In genomic region chr7:29462178-29462577, GRCm38 (mm10) we compare ENCODE assay signal across 15 mouse cellular contexts. TPM values are rescaled to one million over a fixed set of nuclear protein-coding genes. Genes with fewer than 3 reads are reported as not detected.
DNase-seq lines count a peak whose midpoint lies in the region; ATAC-seq and TF ChIP-seq lines count a peak whose summit lies in the region.
"Had no signal": no experiment of that assay in that cellular context is flagged by ENCODE, and none has a peak within 500 bp of the region (broad histone marks: within the 10 kb centered on the region; RNA-seq: fewer than 3 reads in every experiment).

No protein-coding gene starts in this region.

- H3K4me3 ChIP-seq in gastrocnemius, adult 2 months = no peak overlapping the region
- H3K4me3 ChIP-seq in limb, embryonic 10.5 days = no peak overlapping the region
- H3K4me3 ChIP-seq in liver, embryonic 12.5 days = no peak overlapping the region
- H3K4me3 ChIP-seq: heart, embryonic 15.5 days; hindbrain, embryonic 13.5 days; limb, embryonic 15.5 days had no signal

- H3K4me1 ChIP-seq in limb, embryonic 10.5 days = peaks cover 17% of the 10 kb centered on the region
- H3K4me1 ChIP-seq in liver, embryonic 12.5 days = no peaks in the 10 kb centered on the region; the same call in 1 of the 2 replicates

- no peak overlapping the region for H3K9ac ChIP-seq in liver, embryonic 12.5 days
- H3K9ac ChIP-seq: heart, embryonic 15.5 days; hindbrain, embryonic 13.5 days; limb, embryonic 15.5 days had no signal

- no peak overlapping the region for H3K4me2 ChIP-seq in liver, embryonic 12.5 days
- H3K4me2 ChIP-seq: heart, embryonic 15.5 days; hindbrain, embryonic 13.5 days; limb, embryonic 15.5 days; midbrain, embryonic 11.5 days had no signal

- no peaks in the 10 kb centered on the region for H3K27me3 ChIP-seq in limb, embryonic 10.5 days (ENCODE audit: low read depth, poor library complexity, severe bottlenecking)
- no peaks in the 10 kb centered on the region for H3K27me3 ChIP-seq in liver, embryonic 12.5 days (replicated peaks)
- H3K27me3 ChIP-seq: hindbrain, embryonic 13.5 days; limb, embryonic 15.5 days had no signal

- intact Hi-C loops in gastrocnemius, adult 2 months (cut with DNase I) = no loop called here
- intact Hi-C loops in left cerebral cortex, postnatal 14 days (cut with DNase I) = loop anchor here (5.0 kb wide), 1 partner anchor 55 kb away; the partner anchor contains the start of gene Sipa1l3
- intact Hi-C loops in left cerebral cortex, postnatal 4 days (cut with DNase I) = no loop called here

- no peaks in the 10 kb centered on the region for H3K9me3 ChIP-seq in limb, embryonic 10.5 days (replicated peaks)
- no peaks in the 10 kb centered on the region for H3K9me3 ChIP-seq in liver, embryonic 12.5 days (replicated peaks)
- H3K9me3 ChIP-seq: heart, embryonic 15.5 days; hindbrain, embryonic 13.5 days; limb, embryonic 15.5 days had no signal

- WGBS in limb, embryonic 10.5 days = 89% methylated on average over 5 of the region's 5 CpGs
- 79% methylated on average over 5 of the region's 5 CpGs for WGBS in liver, embryonic 12.5 days (ENCODE audit: insufficient replicate concordance)

- no peak for ATAC-seq in liver, embryonic 12.5 days
- ATAC-seq: forebrain, embryonic 14.5 days had no signal

- H3K36me3 ChIP-seq in limb, embryonic 10.5 days = no peaks in the 10 kb centered on the region
- H3K36me3 ChIP-seq in liver, embryonic 12.5 days = no peaks in the 10 kb centered on the region
- H3K36me3 ChIP-seq: heart, embryonic 15.5 days; hindbrain, embryonic 13.5 days; limb, embryonic 15.5 days had no signal

- H3K27ac ChIP-seq in gastrocnemius, adult 2 months = peak overlapping the region; percentile 64
- H3K27ac ChIP-seq in limb, embryonic 10.5 days = peak overlapping the region; percentile 33; the same call in 1 of the 2 replicates
- no peak overlapping the region for H3K27ac ChIP-seq in liver, embryonic 12.5 days

- no peak for TF ChIP-seq CTCF in gastrocnemius, adult 2 months (IDR thresholded peaks at IDR 0.05)

- no peak for DNase-seq in gastrocnemius, adult 2 months
- DNase-seq in gastrocnemius, adult 8-10 months (ENCODE audit: low spot score in 2 of 2) = no peak
- DNase-seq in left cerebral cortex, postnatal 14 days (ENCODE audit: low spot score in 2 of 2) = peak; percentile 40 to 41
- DNase-seq in left cerebral cortex, postnatal 4 days = no peak
- DNase-seq in 3T3-L1 (ENCODE audit: low read depth, low spot score) = peak; percentile 47
- no peak for DNase-seq in limb, embryonic 10.5 days (ENCODE audit: low spot score)
- DNase-seq: adrenal gland, postnatal 36 days; gastrocnemius, postnatal 36 days; kidney, postnatal 10 days had no signal

RNA-seq across cellular contexts. Expression of gene Sipa1l3, which starts 56.3 kb away (rescaled TPM):
- 1 to 10 TPM; 7.0 to 9.2 TPM for total RNA-seq in gastrocnemius, adult 2 months (2021)
- 1 to 10 TPM; 5.3 to 7.0 (median 6.2) TPM for total RNA-seq in gastrocnemius, adult 8-10 months (2022)
- 10 to 100 TPM; 50.1 to 54.8 TPM for total RNA-seq in left cerebral cortex, postnatal 14 days (2021)
- total RNA-seq in left cerebral cortex, postnatal 4 days (2021) = 10 to 100 TPM; 58.2 to 58.4 TPM
- polyA plus RNA-seq in limb, embryonic 10.5 days (2016; fragmentation: Nextera tagmentation; extraction: Ambion mirVana) = 12.6 and 13.4 TPM in 2 replicates
- 4.1 and 4.7 TPM in 2 replicates for polyA plus RNA-seq in liver, embryonic 12.5 days (2016; fragmentation: Nextera tagmentation; extraction: Ambion mirVana)

Comparison
In these comparisons a context has a peak if more than half of its experiments do, and no peak if none do; other contexts are left out.
1. DNase-seq: peak in left cerebral cortex, postnatal 14 days (2 of 2) and 3T3-L1 (single experiment); none in gastrocnemius, adult 2 months (single experiment), gastrocnemius, adult 8-10 months (0 of 2), left cerebral cortex, postnatal 4 days (single experiment) and limb, embryonic 10.5 days (single experiment).
2. RNA of gene Sipa1l3, which starts 56.3 kb away (total RNA-seq): 58.2 to 58.4 TPM in left cerebral cortex, postnatal 4 days and 50.1 to 54.8 TPM in left cerebral cortex, postnatal 14 days; 7.0 to 9.2 TPM in gastrocnemius, adult 2 months and 5.3 to 7.0 TPM in gastrocnemius, adult 8-10 months; every median in the first group is over 4 times any median in the second.